18 mouse cellular contexts compared by ENCODE assay signal in the genomic region with DNA sequence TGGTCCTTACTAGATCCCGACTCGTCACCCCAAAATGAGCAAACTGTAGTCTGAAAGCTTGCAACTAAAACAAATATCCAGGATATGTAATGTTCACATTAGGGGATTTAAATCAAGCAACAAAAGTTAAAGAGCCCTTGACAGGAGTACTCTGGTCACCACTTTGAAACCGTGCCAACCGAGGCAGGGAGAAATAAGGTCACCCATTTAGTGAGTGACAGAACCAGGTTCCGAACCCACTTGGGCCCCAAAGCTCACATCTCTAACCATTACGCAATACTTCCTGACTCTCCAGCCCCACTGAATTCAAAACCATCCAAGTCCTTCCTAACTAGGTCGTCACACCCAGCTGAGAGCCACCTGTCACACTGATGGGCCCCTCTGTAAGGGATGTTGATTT. TPM values are rescaled to one million over a fixed set of nuclear protein-coding genes. Genes with fewer than 3 reads are reported as not detected.
DNase-seq lines count a peak whose midpoint lies in the region; ATAC-seq and TF ChIP-seq lines count a peak whose summit lies in the region.
"Had no signal": no experiment of that assay in that cellular context is flagged by ENCODE, and none has a peak within 500 bp of the region (broad histone marks: within the 10 kb centered on the region; RNA-seq: fewer than 3 reads in every experiment).

No protein-coding gene starts in this region.

- peak overlapping the region; percentile 68; the same call in 1 of the 2 replicates for H3K27ac ChIP-seq in heart, postnatal 0 days (ENCODE audit: low read depth)
- no peak overlapping the region; the same call in 1 of the 2 replicates for H3K27ac ChIP-seq in heart, embryonic 10.5 days
- H3K27ac ChIP-seq: forebrain, embryonic 13.5 days; limb, embryonic 13.5 days; stomach, embryonic 15.5 days had no signal

- H3K36me3 ChIP-seq in heart, postnatal 0 days (replicated peaks; ENCODE audit: control insufficient read depth, insufficient read depth, low read length), result no peaks in the 10 kb centered on the region
- no peaks in the 10 kb centered on the region for H3K36me3 ChIP-seq in heart, embryonic 10.5 days
- H3K36me3 ChIP-seq: heart, embryonic 12.5 days; kidney, embryonic 15.5 days; limb, embryonic 13.5 days; stomach, embryonic 15.5 days had no signal

- 64% methylated on average over 7 of the region's 7 CpGs for WGBS in heart, postnatal 0 days
- WGBS in heart, embryonic 10.5 days, result 69% methylated on average over 7 of the region's 7 CpGs

- no peaks in the 10 kb centered on the region for H3K9me3 ChIP-seq in heart, postnatal 0 days (replicated peaks; ENCODE audit: control insufficient read depth, low read length)
- H3K9me3 ChIP-seq in heart, embryonic 10.5 days, result no peaks in the 10 kb centered on the region
- H3K9me3 ChIP-seq: forebrain, embryonic 13.5 days; heart, embryonic 12.5 days; kidney, embryonic 15.5 days; limb, embryonic 13.5 days; megakaryocyte, embryonic 14.5 days; stomach, embryonic 15.5 days had no signal

- no peak for TF ChIP-seq CTCF in heart, postnatal 0 days (IDR thresholded peaks at IDR 0.05; ENCODE audit: low read depth)

- no peak for TF ChIP-seq EP300 in heart, postnatal 0 days (IDR thresholded peaks at IDR 0.05; ENCODE audit: low read depth)

- H3K4me2 ChIP-seq in heart, postnatal 0 days (ENCODE audit: low read depth, low read length), result no peak overlapping the region
- H3K4me2 ChIP-seq: kidney, embryonic 15.5 days; limb, embryonic 13.5 days; stomach, embryonic 15.5 days had no signal

- no peak for ATAC-seq in heart, postnatal 0 days (ENCODE audit: insufficient read depth, low read depth)
- ATAC-seq: forebrain, embryonic 13.5 days; midbrain, embryonic 16.5 days had no signal

- no peak overlapping the region for H3K9ac ChIP-seq in heart, postnatal 0 days (replicated peaks; ENCODE audit: low read depth, low read length)
- H3K9ac ChIP-seq: forebrain, embryonic 13.5 days; heart, embryonic 12.5 days; kidney, embryonic 15.5 days; limb, embryonic 13.5 days; stomach, embryonic 15.5 days had no signal

- H3K4me1 ChIP-seq in heart, postnatal 0 days (ENCODE audit: control insufficient read depth, insufficient read depth), result peaks cover 30% of the 10 kb centered on the region
- H3K4me1 ChIP-seq in heart, embryonic 10.5 days, result peaks cover 53% of the 10 kb centered on the region
- H3K4me1 ChIP-seq: stomach, embryonic 15.5 days had no signal

- no peak for DNase-seq in heart, postnatal 0 days (ENCODE audit: low spot score)
- no peak for DNase-seq in heart, embryonic 10.5 days (ENCODE audit: low spot score)
- peak; percentile 57 for DNase-seq in adrenal gland, adult 8-10 months
- DNase-seq in adrenal gland, postnatal 25 days, result peak; percentile 66
- DNase-seq in lung, postnatal 14 days, result peak; percentile 58
- DNase-seq in right cerebral cortex, postnatal 4 days, result no peak
- no peak for DNase-seq in adipocyte (ENCODE audit: low spot score)
- DNase-seq: cerebellum, adult 9-11 months; layer of hippocampus, adult 9-11 months; spleen, adult 18-20 months; thymus, adult 2 months had no signal

- no peak overlapping the region for H3K4me3 ChIP-seq in heart, postnatal 0 days (ENCODE audit: low read depth, low read length)
- no peak overlapping the region for H3K4me3 ChIP-seq in heart, embryonic 10.5 days
- H3K4me3 ChIP-seq: forebrain, embryonic 13.5 days; heart, embryonic 12.5 days; kidney, embryonic 15.5 days; limb, embryonic 13.5 days; megakaryocyte, embryonic 14.5 days; stomach, embryonic 15.5 days had no signal

- H3K27me3 ChIP-seq in heart, postnatal 0 days (ENCODE audit: control insufficient read depth, insufficient read depth, low read length), result no peaks in the 10 kb centered on the region
- no peaks in the 10 kb centered on the region for H3K27me3 ChIP-seq in heart, embryonic 10.5 days (ENCODE audit: insufficient read depth, poor library complexity, severe bottlenecking)
- H3K27me3 ChIP-seq: heart, embryonic 12.5 days; kidney, embryonic 15.5 days; stomach, embryonic 15.5 days had no signal

RNA-seq across cellular contexts. Expression of a gene that starts 46.8 kb away (rescaled TPM):
- 0.31 and 0.70 TPM in 2 replicates for total RNA-seq in heart, postnatal 0 days (2014; rRNA removed; ENCODE audit: low replicate concordance)
- polyA plus RNA-seq in heart, postnatal 0 days (2015; fragmentation: Nextera tagmentation; extraction: Ambion mirVana), result 0.22 and 0.31 TPM in 2 replicates
- polyA plus RNA-seq in heart, embryonic 10.5 days (2016; fragmentation: Nextera tagmentation; extraction: Ambion mirVana), result 1.1 and 2.1 TPM in 2 replicates
- total RNA-seq in adrenal gland, adult 8-10 months (2022), result 10 to 100 TPM; 12.7 to 15.3 (median 14.2) TPM
- total RNA-seq in adrenal gland, postnatal 25 days (2021), result 8.5 and 12.4 TPM in 2 replicates

Comparison
In these comparisons a context has a peak if more than half of its experiments do, and no peak if none do; other contexts are left out.
1. DNase-seq: peak in adrenal gland, adult 8-10 months (single experiment), adrenal gland, postnatal 25 days (single experiment) and lung, postnatal 14 days (single experiment); none in heart, postnatal 0 days (single experiment), heart, embryonic 10.5 days (single experiment), right cerebral cortex, postnatal 4 days (single experiment) and adipocyte (single experiment).